Mouse (Mus musculus) embryonic facial prominence, embryonic 12.5 days (tissue): ENCODE measurements around the gene Gcnt2. TPM values are rescaled to one million over a fixed set of nuclear protein-coding genes. Genes with fewer than 3 reads are reported as not detected.
A peak's percentile ranks its signal among the peaks of the same experiment; 100 is the strongest.

Source experiments
- ATAC-seq: fragments of 200-750 bp; cut with Nextera tagmentation; 2 replicates; pipeline ENCODE4 v1.8.0; 2017; ENCODE audit not compliant: insufficient number of reproducible peaks, insufficient read depth, low FRiP score, low TSS enrichment
- H3K27ac ChIP-seq: fragments of 300-500 bp; sonication (generic); 2 replicates; pipeline ENCODE4 v1.5.1; 2016; ENCODE audit warnings: mild to moderate bottlenecking
- H3K27me3 ChIP-seq: fragments of 300-500 bp; sonication (generic); 2 replicates; pipeline ENCODE4 v1.6.1; 2016; ENCODE audit warnings: mild to moderate bottlenecking, moderate library complexity
- H3K36me3 ChIP-seq: fragments of 300-500 bp; sonication (generic); 2 replicates; pipeline ENCODE4 v1.6.1; 2016; ENCODE audit warnings: mild to moderate bottlenecking
- H3K4me1 ChIP-seq: fragments of 300-500 bp; sonication (generic); 2 replicates; pipeline ENCODE4 v1.6.1; 2016
- H3K4me2 ChIP-seq: fragments of 300-500 bp; sonication (generic); replicated peaks from 2 replicates; pipeline ENCODE4 v1.6.1; 2016; ENCODE audit warnings: mild to moderate bottlenecking, moderate library complexity
- H3K4me3 ChIP-seq: fragments of 300-500 bp; sonication (generic); 2 replicates; pipeline ENCODE4 v1.5.1; 2016; ENCODE audit warnings: mild to moderate bottlenecking
- H3K9ac ChIP-seq: fragments of 300-500 bp; sonication (generic); 2 replicates; pipeline ENCODE4 v1.6.1; 2016; ENCODE audit warnings: mild to moderate bottlenecking, moderate library complexity
- H3K9me3 ChIP-seq: fragments of 300-500 bp; sonication (generic); 2 replicates; pipeline ENCODE4 v1.6.1; 2016; ENCODE audit warnings: mild to moderate bottlenecking, moderate library complexity
- WGBS: fragments of 180-500 bp; shearing (Covaris S2); methylation state at CpG from one replicate; pipeline ENCODE4 v1.1.7; 2016; 5-methylcytosine and 5-hydroxymethylcytosine counted together
- polyA plus RNA-seq: library from polyadenylated mRNA; unstranded; fragments of >200 nt; fragmentation: Nextera tagmentation; extraction: Ambion mirVana; gene quantifications from 2 replicates; pipeline ENCODE4 v1.2.1, GENCODE M21; 2016

Gcnt2 gene
- polyA plus RNA-seq, 1 experiment from 2014 or later, result 2.9 TPM

GRCm38 (mm10) chr13:40851961-40852360 lies 7.6 kb upstream of the Gcnt2 start:
- Histone ChIP-seq H3K4me1 (no peaks in the 10 kb centered on the region; the same call in 1 of the 2 replicates), H3K36me3 (no peaks in the 10 kb centered on the region), H3K27me3 (no peaks in the 10 kb centered on the region), H3K4me3 (no peak overlapping the region), H3K4me2 (no peak overlapping the region), H3K9me3 (no peaks in the 10 kb centered on the region), H3K9ac (no peak overlapping the region), H3K27ac (no peak overlapping the region)
- WGBS, result 73% methylated on average over 13 of the region's 13 CpGs
- ATAC-seq, result no peak

- no peak overlapping the region for H3K4me3 ChIP-seq
- ATAC-seq, result no peak
Measured at GRCm38 (mm10) chr13:40852791-40853190, 6.8 kb upstream of the Gcnt2 start.

GRCm38 (mm10) chr13:40853842-40854241 lies 5.7 kb upstream of the Gcnt2 start:
- H3K4me3 ChIP-seq, result no peak overlapping the region

More at GRCm38 (mm10) chr13:40852791-40853190, 6.8 kb upstream of the Gcnt2 start:
- Histone ChIP-seq H3K9ac (no peak overlapping the region), H3K36me3 (no peaks in the 10 kb centered on the region), H3K9me3 (no peaks in the 10 kb centered on the region), H3K27ac (no peak overlapping the region), H3K27me3 (no peaks in the 10 kb centered on the region), H3K4me2 (no peak overlapping the region), H3K4me1 (no peaks in the 10 kb centered on the region; the same call in 1 of the 2 replicates)
- 92% methylated on average over 5 of the region's 5 CpGs for WGBS

GRCm38 (mm10) chr13:40854451-40855058 lies 5.0 kb upstream of the Gcnt2 start:
- H3K4me3 ChIP-seq, result peak overlapping the region; percentile 34
- no peaks in the 10 kb centered on the region; the same call in 1 of the 2 replicates for H3K4me1 ChIP-seq
- H3K36me3 ChIP-seq, result no peaks in the 10 kb centered on the region
- H3K27me3 ChIP-seq, result no peaks in the 10 kb centered on the region
- ATAC-seq, result no peak; the same call in 1 of the 2 replicates
- peak overlapping the region; percentile 17; the same call in 1 of the 2 replicates for H3K27ac ChIP-seq
- H3K9me3 ChIP-seq, result no peaks in the 10 kb centered on the region
- WGBS, result under 1% methylated on average over 13 of the region's 13 CpGs
- no peak overlapping the region for H3K9ac ChIP-seq
- peak overlapping the region; percentile 48 for H3K4me2 ChIP-seq

More at GRCm38 (mm10) chr13:40853842-40854241, 5.7 kb upstream of the Gcnt2 start:
- Histone ChIP-seq H3K4me2 (peak overlapping the region; percentile 48), H3K4me1 (no peaks in the 10 kb centered on the region; the same call in 1 of the 2 replicates), H3K27me3 (no peaks in the 10 kb centered on the region), H3K27ac (no peak overlapping the region), H3K9me3 (no peaks in the 10 kb centered on the region), H3K36me3 (no peaks in the 10 kb centered on the region), H3K9ac (no peak overlapping the region)
- ATAC-seq, result no peak
- WGBS, result 84% methylated on average over 4 of the region's 4 CpGs

- Histone ChIP-seq H3K4me2 (peak overlapping the region; percentile 48), H3K27me3 (no peaks in the 10 kb centered on the region), H3K27ac (no peak overlapping the region), H3K4me3 (no peak overlapping the region), H3K9me3 (no peaks in the 10 kb centered on the region), H3K9ac (no peak overlapping the region), H3K36me3 (no peaks in the 10 kb centered on the region), H3K4me1 (no peaks in the 10 kb centered on the region; the same call in 1 of the 2 replicates)
- 69% methylated on average over 6 of the region's 6 CpGs for WGBS
- ATAC-seq, result no peak
Measured at GRCm38 (mm10) chr13:40855266-40855665, 4.3 kb upstream of the Gcnt2 start.

- Histone ChIP-seq H3K4me1 (no peaks in the 10 kb centered on the region; the same call in 1 of the 2 replicates), H3K9ac (no peak overlapping the region), H3K36me3 (no peaks in the 10 kb centered on the region), H3K27me3 (no peaks in the 10 kb centered on the region), H3K4me3 (no peak overlapping the region), H3K4me2 (no peak overlapping the region), H3K27ac (no peak overlapping the region), H3K9me3 (no peaks in the 10 kb centered on the region)
- 0 out of 2 replicates have a peak, but pooled peaks have one; percentile 30 for ATAC-seq
- WGBS, result 91% methylated on average over 8 of the region's 8 CpGs
Measured at GRCm38 (mm10) chr13:40856786-40857185, 2.8 kb upstream of the Gcnt2 start.

GRCm38 (mm10) chr13:40857281-40857818 lies 2.2 kb upstream of the Gcnt2 start:
- 78% methylated on average over 13 of the region's 13 CpGs for WGBS
- H3K9me3 ChIP-seq, result no peaks in the 10 kb centered on the region
- no peak for ATAC-seq

GRCm38 (mm10) chr13:40859225-40859624 lies 329 bp upstream of the Gcnt2 start:
- no peak for ATAC-seq
- Histone ChIP-seq H3K4me1 (no peaks in the 10 kb centered on the region; the same call in 1 of the 2 replicates), H3K4me2 (peak overlapping the region; percentile 40; the same call in 1 of the 2 replicates), H3K4me3 (no peak overlapping the region), H3K27ac (no peak overlapping the region), H3K9ac (no peak overlapping the region), H3K9me3 (no peaks in the 10 kb centered on the region), H3K27me3 (no peaks in the 10 kb centered on the region), H3K36me3 (no peaks in the 10 kb centered on the region)
- 76% methylated on average over 8 of the region's 8 CpGs for WGBS

More at GRCm38 (mm10) chr13:40857281-40857818, 2.2 kb upstream of the Gcnt2 start:
- no peaks in the 10 kb centered on the region for H3K36me3 ChIP-seq
- no peaks in the 10 kb centered on the region; the same call in 1 of the 2 replicates for H3K4me1 ChIP-seq
- H3K27me3 ChIP-seq, result no peaks in the 10 kb centered on the region
- no peak overlapping the region for H3K4me3 ChIP-seq
- H3K4me2 ChIP-seq, result no peak overlapping the region
- no peak overlapping the region for H3K9ac ChIP-seq
- no peak overlapping the region for H3K27ac ChIP-seq

- 94% methylated on average over 9 of the region's 9 CpGs for WGBS
- no peaks in the 10 kb centered on the region for H3K4me1 ChIP-seq
- no peak overlapping the region for H3K4me3 ChIP-seq
- no peak overlapping the region for H3K9ac ChIP-seq
- no peaks in the 10 kb centered on the region for H3K27me3 ChIP-seq
- no peaks in the 10 kb centered on the region for H3K9me3 ChIP-seq
- no peaks in the 10 kb centered on the region for H3K36me3 ChIP-seq
- no peak overlapping the region for H3K27ac ChIP-seq
- no peak for ATAC-seq
- no peak overlapping the region for H3K4me2 ChIP-seq
Measured at GRCm38 (mm10) chr13:40863006-40863405, 3.5 kb downstream of the Gcnt2 start.

GRCm38 (mm10) chr13:40868844-40869587 lies 9.5 kb downstream of the Gcnt2 start:
- H3K4me3 ChIP-seq, result no peak overlapping the region
- no peak overlapping the region for H3K9ac ChIP-seq
- ATAC-seq, result no peak
- H3K4me1 ChIP-seq, result peaks cover 4% of the 10 kb centered on the region; the same call in 1 of the 2 replicates
- no peaks in the 10 kb centered on the region for H3K36me3 ChIP-seq
- no peak overlapping the region for H3K27ac ChIP-seq
- no peaks in the 10 kb centered on the region for H3K27me3 ChIP-seq
- 29% methylated on average over 16 of the region's 16 CpGs for WGBS
- H3K9me3 ChIP-seq, result no peaks in the 10 kb centered on the region
- H3K4me2 ChIP-seq, result no peak overlapping the region

- Histone ChIP-seq H3K4me1 (peaks cover 7% of the 10 kb centered on the region; the same call in 1 of the 2 replicates), H3K36me3 (no peaks in the 10 kb centered on the region), H3K4me3 (no peak overlapping the region), H3K27me3 (no peaks in the 10 kb centered on the region), H3K9ac (no peak overlapping the region), H3K9me3 (no peaks in the 10 kb centered on the region), H3K27ac (no peak overlapping the region), H3K4me2 (no peak overlapping the region)
- WGBS, result 86% methylated on average over 5 of the region's 5 CpGs
- no peak for ATAC-seq
Measured at GRCm38 (mm10) chr13:40874021-40874420, 14.5 kb downstream of the Gcnt2 start.
